Mouse (Mus musculus) testis, postnatal 14 days (tissue): ENCODE data around the gene 9130019O22Rik.

Experiments used
- DNase-seq: peaks from one replicate; pipeline ENCODE4 v3.0.0; 2021; ENCODE audit warnings: low spot score

The 9130019O22Rik gene

DNA sequence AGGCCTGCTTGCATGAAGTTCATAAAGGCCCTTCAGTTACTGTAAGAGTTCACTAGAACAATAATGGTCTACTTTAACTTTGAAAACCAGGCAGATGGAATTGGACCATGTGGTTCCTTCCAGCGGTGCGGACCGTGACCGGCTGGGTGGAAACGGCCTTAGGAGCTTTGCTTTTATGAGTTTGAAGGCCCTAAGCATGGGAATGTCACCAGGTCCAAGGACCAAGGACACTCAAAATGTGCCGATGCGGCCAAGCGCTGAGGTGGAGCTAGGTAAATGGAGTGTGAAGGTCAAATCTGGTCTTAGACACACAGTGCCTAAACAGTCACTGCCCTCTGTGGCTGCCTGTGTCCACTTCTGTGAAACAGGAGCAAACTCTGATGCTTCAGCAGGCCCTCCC is 45.6 kb downstream of the 9130019O22Rik start:
- no peak for DNase-seq

- no peak for DNase-seq
These were observed 49.3 kb downstream of the 9130019O22Rik start for GRCm38 (mm10) chr7:127337636-127338035.

DNA sequence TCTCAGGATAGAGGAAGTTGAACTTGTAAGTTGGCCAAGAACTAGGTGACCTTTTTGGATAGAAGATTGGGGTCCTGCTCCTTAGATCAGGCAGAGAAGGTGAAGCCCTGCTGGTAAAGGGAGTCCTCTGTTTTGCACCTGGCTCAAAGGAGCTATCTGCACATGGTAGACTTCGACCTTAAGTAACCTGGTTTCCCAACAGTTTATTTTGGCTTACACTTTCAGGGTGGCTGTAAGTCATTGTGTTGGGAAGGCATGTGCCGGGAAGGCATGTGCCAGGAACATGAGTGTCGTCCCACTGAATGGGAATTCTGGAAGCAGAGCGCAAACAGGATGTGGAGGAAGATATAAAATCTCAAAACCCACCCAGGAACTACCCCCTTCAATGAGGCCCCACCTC is 51.4 kb downstream of the 9130019O22Rik start:
- DNase-seq: no peak

DNA sequence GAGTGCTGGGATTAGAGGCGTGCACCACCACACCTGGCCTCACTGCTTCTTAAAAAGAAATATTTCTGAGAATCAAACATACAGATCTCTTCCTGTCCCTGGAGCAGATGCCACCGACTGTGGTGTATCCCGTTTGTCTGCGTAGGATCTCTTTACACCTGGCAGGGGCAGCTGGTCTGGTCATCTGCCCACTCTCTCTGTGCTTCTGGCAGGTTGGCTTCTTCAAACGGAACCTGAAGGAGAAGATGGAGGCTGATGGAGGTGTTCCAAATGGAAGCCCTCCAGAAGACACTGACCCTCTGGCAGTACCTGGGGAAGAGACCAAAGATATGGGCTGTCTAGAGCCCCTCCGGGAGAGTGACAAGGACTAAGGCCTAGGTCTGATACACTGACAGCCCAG is 53.7 kb downstream of the 9130019O22Rik start:
- no peak for DNase-seq
